Mouse (Mus musculus) ZHBTc4 (cell line): Measurements from ENCODE around the gene Zrsr1.

Experiments
- DNase-seq: peaks from one replicate; pipeline ENCODE4 v3.0.0-alpha.2; 2011; ENCODE audit warnings: low read depth, low spot score

Gene Zrsr1

DNA sequence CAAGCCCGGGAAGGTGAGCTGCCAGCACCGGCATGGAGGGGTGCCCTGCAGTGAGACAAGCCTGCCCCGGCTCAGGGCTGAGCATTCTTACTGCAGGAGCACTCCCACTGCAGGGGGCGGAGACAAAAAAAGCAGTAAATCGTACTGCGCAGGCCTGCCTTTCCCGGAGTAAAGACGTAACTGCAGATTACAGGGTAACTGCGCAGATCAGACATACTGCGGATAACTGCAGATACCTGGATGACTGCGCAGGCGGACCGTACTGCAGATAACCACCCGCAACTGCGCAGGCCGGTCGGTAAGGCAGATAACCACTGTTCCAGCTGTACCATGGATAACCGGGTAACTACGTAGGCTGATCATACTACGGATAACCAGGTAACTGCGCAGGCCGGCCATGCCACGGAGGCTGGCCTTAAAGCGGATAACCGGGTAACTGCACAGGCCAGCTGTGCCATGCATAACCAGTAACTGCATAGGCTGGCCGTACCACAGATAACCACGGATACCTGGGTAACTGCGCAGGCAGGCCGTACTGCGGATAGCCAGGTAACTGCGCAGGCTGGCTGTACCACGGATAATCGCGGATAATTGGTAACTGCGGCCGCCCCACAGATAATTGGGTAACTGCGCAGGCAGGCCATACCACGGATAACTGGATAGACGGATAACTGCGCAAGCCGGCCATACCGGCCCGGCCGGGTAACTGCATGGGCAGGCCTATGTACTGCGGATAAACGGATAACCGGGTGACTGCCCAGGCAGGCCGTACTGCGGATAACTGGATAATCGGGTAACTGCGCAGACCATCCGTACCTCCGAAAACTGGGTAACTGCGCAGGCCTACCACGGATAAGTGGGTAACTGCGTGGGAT lies at the start of gene Zrsr1:
TSS of gene Zrsr1 (plus strand) at position 171 of the 875 bp plus-strand sequence.
- DNase-seq: peak; percentile 95

DNA sequence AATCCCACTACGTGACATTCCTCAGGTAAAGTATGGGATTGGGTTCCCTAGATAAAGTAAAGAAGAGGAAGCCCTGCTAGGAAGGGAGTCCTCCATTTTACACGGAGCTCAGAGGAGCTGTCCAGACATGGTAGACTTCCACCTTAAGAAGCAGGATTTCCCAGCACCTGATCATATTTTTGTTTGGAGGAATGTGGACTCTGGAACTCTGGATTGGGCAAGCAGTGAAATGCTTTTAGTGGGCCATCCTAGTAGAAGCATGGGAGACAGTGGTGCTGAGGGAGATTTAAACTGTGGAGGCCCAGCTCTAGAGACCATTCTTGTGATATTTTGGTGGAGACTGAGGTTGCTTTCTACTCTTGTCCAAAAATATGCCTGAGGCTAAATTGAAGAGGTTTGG lies 49.3 kb upstream of the Zrsr1 start:
- no peak for DNase-seq

DNA sequence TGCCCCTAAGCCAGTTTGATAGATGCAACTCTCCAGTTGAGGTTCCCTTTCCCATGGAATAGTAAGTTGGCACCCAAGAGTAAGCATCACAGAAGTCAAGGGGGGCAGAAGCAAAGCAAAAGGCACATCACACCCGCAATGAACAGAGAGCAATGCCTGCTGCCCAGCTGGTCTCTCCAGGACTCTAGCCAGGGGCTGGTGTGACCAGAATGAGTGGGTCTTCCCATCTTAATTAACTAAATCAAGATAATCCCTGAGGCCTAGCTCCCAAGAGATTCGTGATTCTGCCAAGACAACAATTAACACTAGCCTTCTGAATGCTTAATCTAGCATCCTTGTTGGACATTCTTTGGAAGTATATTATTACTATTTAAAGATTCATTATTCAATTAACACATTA lies 48.2 kb upstream of the Zrsr1 start:
- DNase-seq: no peak

DNA sequence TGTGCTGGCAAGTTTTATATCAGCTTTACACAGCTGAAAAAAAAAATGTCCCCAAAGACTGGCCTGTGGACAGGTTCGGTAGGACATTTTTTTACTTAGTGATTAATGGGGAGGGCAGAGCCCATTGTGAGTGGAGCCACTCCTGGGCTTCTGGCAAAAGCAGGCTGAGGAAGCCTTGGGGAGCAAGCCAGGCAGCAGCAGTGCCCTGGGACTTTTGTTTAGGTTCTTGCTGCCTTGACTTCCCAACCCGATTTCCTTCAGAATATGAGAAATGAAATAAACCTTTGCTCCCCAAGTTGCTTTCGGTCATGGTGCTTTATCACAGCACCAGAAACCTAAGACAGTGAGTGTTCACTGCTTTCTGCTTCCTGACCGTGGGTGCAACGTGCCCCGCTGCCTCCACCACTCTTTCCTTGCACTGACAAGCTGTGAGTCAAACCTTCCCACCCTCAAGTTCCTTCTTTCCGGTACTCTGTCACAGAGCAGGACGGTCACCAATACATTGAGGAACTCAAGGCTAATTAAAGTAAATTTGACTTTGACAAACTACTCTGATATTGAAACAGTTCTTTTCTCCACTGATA lies 43.1 kb upstream of the Zrsr1 start:
- DNase-seq: no peak

DNA sequence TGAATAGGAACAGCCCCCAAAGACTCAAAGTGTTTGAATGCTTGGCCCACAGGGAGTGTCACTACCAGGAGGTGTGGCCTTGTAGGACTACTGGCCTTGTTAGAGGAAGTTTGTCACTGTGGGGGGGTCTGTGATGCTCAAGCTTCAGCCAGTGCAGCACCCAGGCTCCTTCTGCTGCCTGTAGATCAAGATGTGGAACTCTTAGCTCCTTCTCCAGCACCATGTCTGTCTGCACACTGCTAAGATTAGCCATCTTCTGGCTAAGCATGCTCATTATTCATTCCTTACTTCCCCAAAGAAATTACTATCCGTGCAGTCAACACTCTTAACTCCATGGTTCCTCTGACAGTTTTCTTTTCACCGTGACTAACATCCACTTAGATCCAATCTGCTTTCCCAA lies 41.7 kb upstream of the Zrsr1 start:
- no peak for DNase-seq

DNA sequence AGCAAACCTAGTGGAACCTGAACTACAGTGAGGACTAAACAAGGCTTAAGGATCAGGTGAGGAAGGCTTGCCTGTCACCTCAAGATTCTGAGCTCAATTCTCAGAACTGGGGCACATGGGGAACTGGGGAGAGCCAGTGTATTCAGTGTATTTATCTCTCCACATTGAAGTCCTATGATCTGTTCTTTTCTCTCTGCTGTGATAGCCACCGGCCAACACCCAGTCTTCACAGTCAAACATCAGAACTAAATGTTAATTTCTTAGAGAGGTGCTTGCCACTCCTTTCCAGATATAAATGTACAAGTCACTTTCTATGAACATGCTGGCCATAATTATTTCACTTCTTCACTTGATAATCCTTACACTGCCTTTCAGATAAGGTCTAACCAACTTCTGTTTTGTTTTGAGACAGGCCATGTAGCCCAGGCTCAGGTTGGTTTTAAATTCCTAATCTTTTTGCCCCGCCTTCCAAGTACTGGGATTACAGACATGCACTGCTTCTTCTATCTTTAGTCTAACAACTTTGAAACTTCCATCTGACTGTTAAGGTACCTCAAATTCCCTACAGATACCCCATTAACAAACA lies 40.4 kb upstream of the Zrsr1 start:
- DNase-seq: no peak

DNA sequence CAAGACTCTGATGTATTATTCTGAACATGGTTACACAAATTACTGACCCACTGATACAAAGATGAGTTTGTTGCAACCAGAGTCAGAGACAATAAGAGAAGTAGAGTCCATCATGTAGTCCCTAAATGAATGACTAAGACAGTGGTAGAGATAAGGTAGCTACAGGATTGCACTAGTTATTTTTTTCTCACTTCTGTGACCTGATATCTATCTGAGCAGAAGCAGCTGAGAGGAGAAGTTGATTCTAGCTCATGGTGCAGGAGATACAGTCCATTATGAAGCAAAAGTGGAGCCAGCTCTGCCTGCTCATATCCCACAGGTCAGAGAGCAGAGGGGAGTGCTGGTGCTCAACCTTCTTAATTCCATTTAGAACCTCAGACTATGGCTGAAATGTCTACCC lies 39.6 kb upstream of the Zrsr1 start:
- DNase-seq: no peak

DNA sequence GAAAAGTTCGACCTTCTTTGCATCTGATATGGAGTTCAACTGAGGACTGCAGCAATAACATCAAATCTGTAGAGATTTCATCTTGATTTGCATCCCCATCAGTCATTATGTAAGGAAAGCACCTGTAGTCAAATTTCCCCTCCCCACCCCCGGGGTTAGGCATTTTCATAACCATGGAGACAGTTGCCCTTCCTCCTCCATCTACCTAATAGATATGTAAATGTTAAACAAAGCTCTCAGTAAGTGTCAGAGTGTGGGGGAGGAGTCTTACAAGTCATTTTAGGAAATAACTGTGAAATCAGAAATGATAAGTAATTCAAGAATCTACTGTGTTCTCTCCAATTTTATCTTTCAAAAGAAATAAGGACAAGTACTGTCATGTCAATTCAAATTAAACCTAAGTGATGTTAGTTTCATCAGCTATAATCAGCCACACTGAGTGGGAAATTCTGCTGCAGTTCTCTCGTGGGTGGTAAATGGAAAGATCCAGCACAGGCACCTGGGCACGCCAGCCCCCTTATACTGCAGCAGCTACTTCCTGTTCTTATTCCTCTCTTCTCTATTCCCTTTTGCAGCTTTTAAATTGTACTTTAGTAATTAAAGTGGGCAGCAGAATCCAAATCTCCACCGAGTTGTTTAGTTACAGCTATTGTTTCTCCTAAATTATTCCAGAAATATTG lies 35.2 kb upstream of the Zrsr1 start:
- no peak for DNase-seq

DNA sequence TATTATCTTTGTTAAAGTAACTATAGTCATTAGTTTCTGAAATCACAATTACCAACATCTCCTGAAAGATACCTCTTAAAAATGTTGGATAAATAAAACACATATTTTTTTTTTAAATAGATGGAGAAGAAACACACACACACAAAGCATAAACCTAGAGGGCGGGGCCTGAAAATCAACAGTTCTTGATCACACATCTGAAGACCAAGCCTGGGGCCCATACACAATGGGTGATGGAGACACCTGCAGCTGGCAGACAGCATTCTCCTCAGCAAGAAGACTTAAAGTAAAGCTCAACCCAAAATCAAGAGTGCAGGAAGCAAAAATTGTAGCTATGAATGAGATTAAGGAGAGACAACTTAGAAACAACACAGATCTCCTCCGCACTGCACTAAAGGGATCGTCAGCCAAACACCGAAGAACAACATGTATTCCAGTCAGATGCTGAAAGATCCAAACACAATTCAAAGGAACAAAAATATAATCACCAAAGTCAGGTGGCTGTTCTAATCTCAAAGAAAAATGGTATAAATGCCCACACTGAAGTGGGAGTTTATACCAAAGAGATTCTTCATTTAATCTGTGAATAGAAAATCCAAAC lies 34.0 kb upstream of the Zrsr1 start:
- DNase-seq: no peak

DNA sequence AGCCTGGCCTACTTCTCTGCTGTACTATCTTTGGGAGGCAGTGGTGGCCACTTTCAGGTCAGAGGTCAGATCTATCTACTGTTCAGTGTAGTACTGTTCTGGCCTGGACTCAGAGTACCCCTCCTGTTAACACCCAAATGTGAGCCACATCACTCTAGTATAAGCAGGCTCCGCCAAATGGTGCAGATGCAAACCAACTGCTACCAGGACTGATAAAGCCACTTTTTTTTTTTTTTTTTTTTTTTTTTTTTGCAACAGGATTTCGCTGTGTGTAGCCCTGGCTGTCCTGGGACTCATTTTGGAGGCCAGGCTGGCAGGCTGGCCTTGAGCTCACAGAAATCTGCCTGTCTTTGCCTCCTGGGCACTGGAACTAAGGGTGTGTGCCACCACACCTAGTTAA lies 32.8 kb upstream of the Zrsr1 start:
- DNase-seq: no peak

DNA sequence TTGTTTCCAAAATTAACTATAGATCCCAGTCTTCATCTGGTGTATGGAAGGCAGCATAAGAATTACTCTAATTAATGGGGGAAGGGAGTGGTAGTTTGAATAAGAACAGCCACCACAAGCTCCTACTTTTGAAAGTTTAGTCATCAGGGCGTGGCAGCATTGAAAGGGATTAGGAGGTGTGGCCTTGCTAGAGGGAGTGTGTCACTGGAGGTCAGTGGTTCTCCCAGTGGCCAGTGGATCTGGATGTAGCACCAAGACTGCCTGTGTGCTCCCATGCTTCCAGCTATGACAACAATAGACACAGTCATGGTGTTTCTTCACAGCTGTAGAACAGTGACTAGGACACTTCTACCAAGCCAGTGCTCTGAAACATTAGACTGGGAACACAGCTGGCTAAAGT lies 22.7 kb upstream of the Zrsr1 start:
- DNase-seq: peak; percentile 80

DNA sequence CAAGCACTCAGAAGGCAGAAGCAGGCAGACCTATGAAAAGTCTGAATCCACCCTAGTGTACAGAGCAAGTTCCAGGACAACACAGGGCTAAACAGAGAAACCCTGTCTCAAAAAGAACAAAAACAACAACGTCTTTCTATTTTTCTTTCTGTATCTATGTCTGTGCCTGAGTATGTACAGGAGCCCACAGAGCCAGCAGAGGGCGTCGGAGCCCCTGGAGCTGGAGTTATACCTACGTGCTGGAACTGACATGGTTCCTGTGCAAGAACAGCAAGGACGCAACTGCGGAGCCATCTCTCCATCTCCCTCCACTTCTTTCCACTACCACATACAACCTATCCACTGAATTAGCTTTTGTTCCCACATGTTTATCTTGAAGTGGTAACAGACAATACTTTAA lies 21.7 kb upstream of the Zrsr1 start:
- DNase-seq: peak; percentile 84

DNA sequence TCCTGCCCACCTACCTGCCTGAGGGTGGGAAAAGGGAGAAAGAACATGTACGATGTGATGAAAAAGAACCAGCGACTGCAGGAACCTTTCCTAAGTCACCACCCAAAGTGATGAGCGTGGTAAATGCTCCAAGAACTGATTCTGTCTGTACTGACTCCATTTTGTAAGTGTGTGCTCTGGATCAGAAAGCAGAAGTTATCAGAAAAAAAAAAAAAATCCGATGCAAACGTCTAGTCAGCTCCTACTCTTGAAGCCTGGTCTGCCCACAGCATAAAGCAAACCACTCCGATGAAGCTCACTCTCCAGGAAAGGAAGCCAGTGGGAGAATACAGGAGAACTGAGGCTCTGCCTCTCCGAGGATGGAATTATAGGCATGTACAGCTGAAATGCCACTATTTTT lies 19.1 kb upstream of the Zrsr1 start:
- DNase-seq: no peak

DNA sequence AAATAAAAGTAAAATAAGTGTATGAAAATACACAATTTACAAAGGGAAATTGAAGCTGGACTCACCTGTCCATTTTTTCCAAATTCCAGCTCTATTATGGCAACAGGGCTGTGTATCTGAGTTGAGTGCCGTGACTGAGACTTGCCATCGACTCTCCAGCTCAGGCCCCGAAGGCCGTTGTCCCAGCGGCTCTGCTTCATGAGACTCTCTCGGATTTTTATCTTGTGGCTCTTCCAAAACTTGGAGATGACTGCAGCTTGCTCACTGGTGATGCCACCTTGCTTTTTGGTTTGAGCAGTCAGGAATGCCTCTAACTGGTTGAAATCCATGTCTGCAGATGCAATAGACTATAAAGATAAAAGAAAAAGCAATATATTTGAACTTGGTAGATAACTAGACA lies 15.5 kb upstream of the Zrsr1 start:
- DNase-seq: no peak

DNA sequence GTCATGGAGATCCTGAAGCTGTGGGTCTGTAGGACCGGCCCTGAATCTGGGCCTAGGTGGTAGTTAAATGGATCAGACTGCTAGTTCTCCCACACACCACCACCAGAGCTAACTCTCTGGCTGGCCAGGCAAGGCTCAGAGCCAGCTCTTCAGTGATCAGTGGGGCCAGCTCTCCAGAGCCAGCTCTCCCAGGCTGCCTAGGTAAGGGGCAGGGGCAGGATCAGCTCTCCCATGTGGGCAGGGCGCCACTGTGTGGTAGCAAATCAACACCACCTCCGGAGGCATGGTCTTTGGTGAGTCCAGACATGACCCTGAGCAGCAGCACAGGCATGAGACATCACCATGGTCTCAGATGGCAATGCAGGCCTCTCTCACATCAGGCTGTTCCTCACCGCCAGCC lies 15.0 kb upstream of the Zrsr1 start:
- peak; percentile 85 for DNase-seq

DNA sequence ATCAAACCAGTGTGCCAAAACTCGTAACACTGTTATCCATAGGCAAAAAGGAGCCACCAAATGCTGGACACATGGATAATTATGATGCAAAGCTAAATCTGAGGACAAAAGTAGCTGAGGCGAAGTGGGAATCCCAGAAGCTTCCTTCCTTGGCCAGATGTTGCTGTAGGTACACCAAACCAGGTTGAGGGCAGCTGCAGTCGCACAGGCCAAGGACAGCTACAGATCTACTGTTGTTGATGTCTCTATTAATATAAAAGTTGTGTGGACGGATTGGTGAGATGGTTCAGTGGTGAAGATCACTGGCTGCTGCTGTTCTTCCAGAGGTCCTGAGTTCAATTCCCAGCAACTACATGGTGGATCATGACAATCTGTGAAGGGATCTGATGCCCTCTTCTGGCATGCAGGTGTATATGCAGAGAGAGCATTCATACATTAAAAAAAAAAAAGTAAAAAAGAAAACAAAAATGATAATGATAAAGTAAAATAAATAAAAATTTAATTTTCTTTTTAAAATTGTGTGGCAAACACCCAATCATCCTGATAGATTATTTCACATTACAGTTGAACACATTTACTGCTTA lies 13.9 kb upstream of the Zrsr1 start:
- peak; percentile 42 for DNase-seq

DNA sequence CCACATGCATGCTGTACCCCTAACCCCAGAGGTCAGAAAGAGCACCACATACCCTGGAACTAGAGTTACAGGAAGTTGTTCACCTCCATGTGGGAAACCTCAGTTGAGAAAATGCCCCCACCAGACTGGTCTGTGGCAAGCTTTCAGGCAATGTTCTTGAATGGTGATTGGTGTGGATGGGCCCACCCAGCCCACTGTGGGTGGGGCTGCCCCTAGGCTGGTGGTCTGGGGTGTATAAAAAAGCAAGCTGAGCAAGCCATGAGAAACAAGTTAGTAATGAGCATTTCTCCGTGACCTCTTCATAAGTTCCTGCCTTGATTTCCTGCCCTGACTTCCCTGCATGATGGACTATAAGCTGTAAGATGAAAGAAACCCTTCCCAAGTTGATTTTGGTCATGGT lies 9.7 kb upstream of the Zrsr1 start:
- DNase-seq: no peak

DNA sequence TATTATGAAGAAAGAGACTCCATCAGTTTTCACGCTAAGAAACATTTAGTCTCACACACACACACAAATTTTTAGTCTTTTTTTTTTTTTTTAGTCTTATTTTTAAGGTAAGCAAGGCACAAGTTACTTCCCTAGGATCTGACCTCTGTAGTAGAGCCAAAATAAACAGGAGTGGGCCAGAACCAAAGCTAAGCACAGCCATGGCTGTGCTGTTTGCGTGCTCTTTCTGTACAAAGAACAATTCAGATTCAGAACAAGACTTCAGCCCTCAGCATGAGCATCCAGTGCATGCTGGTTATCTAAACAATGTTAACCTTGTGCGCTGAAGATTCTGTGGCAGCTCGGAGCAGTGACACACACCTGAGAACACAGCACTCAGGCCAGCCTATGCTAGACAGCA lies 7.4 kb upstream of the Zrsr1 start:
- no peak for DNase-seq

DNA sequence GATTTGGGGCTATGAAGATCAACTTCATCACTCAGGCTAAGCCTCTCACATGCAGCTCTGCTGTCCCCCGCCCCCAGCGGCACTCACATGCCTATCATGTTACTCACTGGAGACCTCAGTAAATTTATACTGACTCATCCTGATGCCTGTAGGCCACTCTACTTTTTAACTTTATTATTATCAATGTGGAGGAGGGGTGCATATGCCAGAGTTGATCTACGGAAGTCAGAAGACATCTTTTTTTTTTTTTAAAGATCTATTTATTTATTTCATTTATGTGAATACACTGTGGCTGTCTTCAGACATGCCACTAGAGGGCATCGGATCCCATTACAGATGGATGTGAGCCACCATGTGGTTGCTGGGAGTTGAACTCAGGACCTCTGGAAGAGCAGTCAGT lies 6.3 kb upstream of the Zrsr1 start:
- DNase-seq: peak; percentile 37

DNA sequence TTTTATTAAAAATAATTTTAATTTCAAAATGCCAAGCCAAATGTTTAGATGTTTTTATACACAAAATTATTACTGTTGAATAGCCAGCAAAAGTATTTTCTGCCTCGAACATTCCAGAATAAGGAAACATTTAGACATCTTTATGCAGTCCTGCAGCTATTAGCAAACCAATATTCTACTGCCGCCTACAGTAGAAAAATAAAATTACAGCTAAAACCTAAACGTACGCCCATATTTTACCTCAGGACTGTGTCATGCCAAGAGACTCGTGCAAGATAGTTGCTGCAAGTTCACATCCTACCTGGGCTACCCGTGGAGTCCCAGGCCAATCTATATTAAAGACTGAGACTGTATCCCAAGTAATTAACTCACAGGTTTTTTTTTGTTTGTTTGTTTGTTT lies 2.3 kb upstream of the Zrsr1 start:
- peak; percentile 68 for DNase-seq

DNA sequence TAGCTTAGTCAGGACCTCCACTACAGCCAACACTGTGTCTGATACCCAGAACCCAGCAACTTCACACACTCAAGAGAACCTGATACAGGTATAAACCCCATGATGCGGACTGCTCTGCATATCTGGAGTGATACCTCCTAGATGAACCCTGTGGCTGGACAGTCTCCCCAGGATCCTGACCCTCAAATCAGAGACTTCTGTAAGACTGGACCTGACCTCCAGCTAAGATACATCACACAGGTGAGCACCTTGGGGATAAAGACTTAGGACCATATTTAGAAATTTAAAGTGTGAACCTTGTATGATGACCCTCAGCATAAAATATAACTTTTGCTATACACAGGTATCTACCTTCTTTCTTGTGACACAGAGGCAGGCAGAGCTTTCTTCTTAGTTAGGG lies 1.3 kb upstream of the Zrsr1 start:
- DNase-seq: no peak
